Mouse (Mus musculus): ENCODE data around the gene Celf6. TPM values are rescaled to one million over a fixed set of nuclear protein-coding genes. Genes with fewer than 3 reads are reported as not detected.

The Celf6 gene
- 10 to 100 TPM; 29.7 to 33.2 TPM for total RNA-seq (2021)
- long read RNA-seq, transcript Celf6-201 (12 exons, 2,765 nt), result major isoform, 21 of 40 reads
- long read RNA-seq, partial matches to known transcripts, result 1 of 40 reads
- long read RNA-seq, other reads (novel, unspliced or antisense), result 17 of 40 reads

DNA sequence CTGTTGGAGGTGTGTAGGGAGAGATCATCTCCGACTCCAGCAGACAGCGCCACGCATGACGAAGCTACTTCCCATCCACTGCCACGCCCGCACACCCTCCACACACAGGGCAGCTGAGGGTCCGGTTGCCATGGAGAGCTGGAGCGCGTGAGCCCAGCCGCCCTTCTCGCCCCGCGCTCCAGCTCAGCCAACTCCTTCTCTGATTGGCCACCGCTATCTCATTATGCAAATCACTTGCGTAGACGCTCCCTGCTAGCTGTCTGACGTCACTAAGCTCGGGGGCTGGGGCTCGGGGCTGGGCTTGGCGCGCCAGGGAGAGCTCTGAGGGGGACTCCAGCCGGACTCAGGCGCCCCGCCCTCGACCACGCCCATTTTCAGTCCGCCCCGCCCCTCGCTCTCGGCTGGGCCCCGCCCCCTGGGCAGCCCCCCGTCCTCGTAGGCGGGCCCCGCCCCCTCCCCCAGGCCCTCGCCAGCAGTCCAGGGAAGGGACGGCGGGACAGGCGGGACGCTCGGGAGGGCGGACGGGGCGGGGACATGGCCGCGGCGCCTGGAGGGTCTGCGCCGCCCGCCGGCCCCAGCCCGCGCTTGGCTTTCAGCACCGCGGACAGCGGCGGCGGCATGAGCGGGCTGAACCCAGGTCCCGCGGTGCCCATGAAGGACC, at the start of gene Celf6:
Gene Celf6, plus strand, starts transcription at position 74 of the 661 bp plus-strand sequence.
- DNase-seq (ENCODE audit: low spot score in 2 of 2), result peak; percentile 92 to 93

DNA sequence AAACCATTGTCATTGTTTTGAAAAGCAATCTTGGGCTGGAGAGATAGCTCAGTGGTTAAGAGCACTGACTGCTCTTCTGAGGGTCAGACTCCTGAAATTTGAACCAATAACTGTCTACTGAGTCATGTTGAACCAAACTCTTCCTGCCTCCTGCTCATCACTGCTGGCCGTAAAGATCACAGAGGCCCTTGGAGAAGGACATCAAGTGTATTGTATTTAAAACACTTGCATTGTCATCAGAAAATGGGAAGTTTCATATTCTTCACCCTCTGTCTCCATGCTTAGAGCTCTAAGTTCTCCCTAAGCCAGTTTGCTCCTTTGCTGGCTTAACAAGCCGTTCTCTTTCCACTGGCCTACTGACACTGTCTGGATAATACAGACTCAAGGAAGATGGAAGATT, 49.4 kb upstream of the Celf6 start:
- DNase-seq (ENCODE audit: low spot score in 2 of 2), result no peak

- DNase-seq (ENCODE audit: low spot score in 2 of 2), result no peak
These were observed 46.1 kb upstream of the Celf6 start for GRCm38 (mm10) chr9:59531645-59532044.

DNA sequence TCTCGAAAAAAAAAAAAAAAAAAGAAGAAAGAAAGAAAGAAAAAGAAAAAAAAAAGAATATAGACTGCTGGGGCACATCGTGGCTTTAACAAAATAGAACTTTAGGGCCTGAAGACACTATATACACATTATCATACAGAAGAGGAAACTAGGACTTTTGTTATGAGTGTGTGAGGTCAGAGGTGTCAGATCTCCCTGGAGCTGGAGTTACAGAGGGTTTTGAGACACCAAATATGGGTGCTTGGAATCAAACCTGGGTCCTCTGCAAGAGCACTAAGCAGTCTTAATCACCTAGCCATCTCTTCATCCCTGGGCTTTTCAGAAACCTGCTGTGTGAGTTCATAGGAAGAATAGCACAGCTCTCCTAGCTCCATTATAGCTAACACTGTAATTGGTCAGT, 44.3 kb upstream of the Celf6 start:
- no peak for DNase-seq (ENCODE audit: low spot score in 2 of 2)

DNA sequence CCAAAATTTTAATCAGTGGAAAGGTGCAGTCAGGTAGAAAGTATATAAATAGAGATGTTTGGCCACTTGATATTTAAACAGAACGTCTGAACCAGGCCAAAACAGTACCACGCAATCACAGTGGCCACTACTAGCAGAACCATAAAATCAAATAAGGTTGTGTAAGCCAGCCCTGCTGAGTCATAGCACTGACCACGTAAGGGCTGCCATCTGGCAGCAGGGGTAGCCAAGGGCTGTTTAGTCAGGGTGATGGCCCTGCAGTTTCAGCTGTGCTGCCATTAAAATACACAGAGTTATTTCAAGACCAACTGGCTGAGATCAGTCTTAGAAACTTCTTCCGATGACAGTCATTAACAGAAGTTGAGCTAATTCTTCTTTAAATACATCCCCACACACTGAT, 43.8 kb upstream of the Celf6 start:
- DNase-seq (ENCODE audit: low spot score in 2 of 2), result no peak

GRCm38 (mm10) chr9:59537651-59538050, 40.1 kb upstream of the Celf6 start:
- no peak for DNase-seq (ENCODE audit: low spot score in 2 of 2)

- DNase-seq (ENCODE audit: low spot score in 2 of 2), result peak; percentile 78 to 83
These were observed 38.1 kb upstream of the Celf6 start, which contains the start of the genes Hexa and Tmem202 for GRCm38 (mm10) chr9:59539441-59540137. Gene Hexa (plus strand): TSS chr9:59539540. Gene Tmem202 (minus strand): TSS chr9:59539847.

DNA sequence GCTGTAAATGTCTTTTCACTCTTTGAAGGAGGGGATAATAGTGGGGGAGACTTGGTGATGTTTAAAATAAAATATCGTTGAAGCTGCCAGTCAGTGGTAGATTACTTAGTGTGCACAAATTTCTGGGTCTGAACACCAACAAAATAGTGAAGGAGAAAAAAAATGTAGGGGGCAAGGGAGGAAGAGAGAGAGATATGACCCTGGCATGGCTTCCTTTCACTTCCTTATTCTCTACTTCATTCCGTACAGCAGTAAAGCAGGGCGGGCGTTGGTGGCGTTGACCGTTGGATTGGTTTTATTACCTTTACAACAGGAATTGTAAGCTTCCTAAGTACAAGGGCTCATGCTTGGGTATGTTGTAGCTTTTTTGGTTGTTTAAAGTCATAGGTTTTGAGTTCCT, 36.1 kb upstream of the Celf6 start:
- DNase-seq (ENCODE audit: low spot score in 2 of 2), result no peak

DNA sequence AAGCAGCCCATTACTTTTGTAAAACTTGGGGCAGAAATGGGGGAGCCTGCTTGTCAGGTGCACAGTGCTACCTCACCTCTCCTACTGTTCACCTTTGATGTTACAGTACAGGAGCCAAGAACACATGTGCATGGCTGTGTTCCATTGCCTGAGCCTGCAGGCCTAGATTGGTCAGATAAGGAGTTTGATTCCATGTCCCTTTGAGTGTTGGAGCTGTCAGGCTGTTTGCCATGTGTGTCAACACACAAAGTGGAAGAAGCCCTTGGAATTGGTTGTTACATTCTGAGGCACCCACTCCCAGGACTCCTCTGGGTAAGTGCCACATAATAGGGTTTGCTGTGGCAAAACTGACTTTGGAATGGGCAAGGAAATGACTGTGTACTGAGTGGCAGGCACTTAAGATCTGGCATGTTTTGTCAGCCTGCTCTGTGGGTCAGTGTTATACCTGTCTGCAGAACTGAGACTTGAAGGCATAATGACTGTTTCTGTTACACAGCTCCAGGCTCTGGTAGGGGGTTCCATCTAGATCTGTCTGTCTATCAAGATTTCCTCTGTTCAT, 34.9 kb upstream of the Celf6 start:
- DNase-seq (ENCODE audit: low spot score in 2 of 2), result no peak

GRCm38 (mm10) chr9:59544739-59545138, 33.0 kb upstream of the Celf6 start:
- no peak for DNase-seq (ENCODE audit: low spot score in 2 of 2)

DNA sequence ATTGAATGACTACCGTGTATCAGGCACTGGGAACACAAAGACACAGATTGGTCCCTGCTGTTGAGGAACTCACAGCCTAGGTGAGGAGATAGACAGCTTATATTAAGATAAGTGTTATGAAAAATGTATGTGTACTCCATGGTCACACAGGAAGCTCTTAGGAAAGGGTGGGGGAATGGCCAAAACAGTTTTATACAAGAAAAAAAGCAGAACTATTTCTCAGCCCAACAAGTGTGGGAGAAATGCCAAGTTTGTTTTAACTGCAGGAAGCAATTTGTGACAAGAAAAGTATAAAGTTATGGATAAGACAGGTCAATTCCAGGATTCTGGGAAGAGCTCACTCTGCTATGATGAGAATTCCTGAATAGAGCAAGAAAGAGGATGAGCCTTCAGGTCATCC, 29.8 kb upstream of the Celf6 start:
- DNase-seq (ENCODE audit: low spot score in 2 of 2), result no peak

DNA sequence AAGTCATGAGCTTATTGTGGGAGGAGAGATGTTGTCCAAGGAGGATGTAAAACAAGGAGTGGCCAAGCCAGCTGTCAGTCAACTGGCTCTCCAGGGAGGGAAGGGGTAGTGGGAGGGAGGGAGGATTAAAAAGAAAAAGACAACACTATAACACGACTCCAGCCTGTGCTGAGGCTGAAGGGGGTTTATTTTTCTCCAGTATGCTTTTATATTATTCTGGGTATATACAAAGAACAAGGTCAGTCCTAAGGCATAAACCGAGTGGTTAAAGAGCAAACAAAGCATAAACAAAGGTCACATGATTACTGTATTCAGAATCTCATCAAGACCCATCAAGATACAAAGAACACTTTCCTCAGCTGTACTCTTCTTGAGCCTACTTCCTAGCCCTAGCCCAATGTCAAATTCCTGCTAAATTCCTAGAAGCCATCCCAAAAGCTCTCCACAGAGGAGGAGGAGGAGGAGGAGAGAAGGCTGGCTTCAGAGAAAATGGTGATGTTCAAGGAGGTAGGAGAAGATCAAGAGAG, 28.7 kb upstream of the Celf6 start:
- DNase-seq (ENCODE audit: low spot score in 2 of 2), result no peak

GRCm38 (mm10) chr9:59550077-59550476, 27.6 kb upstream of the Celf6 start:
- peak; percentile 30 to 41 for DNase-seq (ENCODE audit: low spot score in 2 of 2)

DNA sequence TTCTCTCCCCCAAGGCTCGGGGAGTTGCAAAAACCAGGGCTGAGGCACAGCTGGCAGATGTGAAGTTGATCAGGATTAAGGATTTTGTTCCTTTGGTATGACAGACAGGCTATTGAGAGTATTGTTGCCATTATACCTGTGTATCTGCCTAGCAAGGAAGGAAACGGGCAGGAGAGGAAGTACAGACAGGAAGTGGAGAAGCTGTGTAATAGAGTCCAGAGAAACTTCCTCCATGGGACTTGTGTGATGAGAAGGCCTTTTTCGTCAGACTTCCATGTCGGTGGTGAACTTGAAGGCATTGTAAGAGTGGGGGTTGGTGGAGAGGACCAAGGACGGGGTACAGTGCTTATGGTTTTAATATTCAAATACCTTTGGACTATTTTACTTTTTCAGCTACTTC, 26.7 kb upstream of the Celf6 start:
- no peak for DNase-seq (ENCODE audit: low spot score in 2 of 2)

GRCm38 (mm10) chr9:59551620-59552031, 26.1 kb upstream of the Celf6 start:
- peak in 1 of 2 experiments; percentile 53 for DNase-seq (ENCODE audit: low spot score in 2 of 2)

DNA sequence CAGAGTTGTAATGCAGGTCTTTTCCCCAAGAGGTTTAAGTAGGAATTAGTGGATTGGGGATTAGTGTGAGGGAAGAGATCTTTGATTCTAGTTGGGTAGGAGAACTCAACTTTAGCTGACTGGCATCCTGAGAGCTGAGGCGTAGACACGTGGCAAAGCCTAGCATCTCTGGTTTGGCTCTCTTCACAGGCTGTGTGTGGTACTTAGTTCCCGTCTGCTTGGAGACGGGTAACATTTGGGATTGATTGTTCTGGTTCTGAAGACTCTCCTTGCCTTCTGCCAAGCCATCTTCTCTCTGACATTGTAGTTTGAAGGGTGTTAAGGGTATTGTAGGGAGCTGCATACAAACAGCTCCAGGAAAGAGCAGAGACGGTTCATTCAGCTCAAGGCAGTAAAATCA, 25.1 kb upstream of the Celf6 start:
- peak; percentile 43 to 63 for DNase-seq (ENCODE audit: low spot score in 2 of 2)

GRCm38 (mm10) chr9:59553719-59554118, 24.0 kb upstream of the Celf6 start:
- DNase-seq (ENCODE audit: low spot score in 2 of 2), result no peak

GRCm38 (mm10) chr9:59565600-59565999, 12.1 kb upstream of the Celf6 start:
- peak; percentile 49 to 79 for DNase-seq (ENCODE audit: low spot score in 2 of 2)

- peak; percentile 49 to 76 for DNase-seq (ENCODE audit: low spot score in 2 of 2)
These were observed 10.6 kb upstream of the Celf6 start for GRCm38 (mm10) chr9:59567111-59567510.

GRCm38 (mm10) chr9:59571852-59572251, 5.9 kb upstream of the Celf6 start:
- DNase-seq (ENCODE audit: low spot score in 2 of 2), result no peak

DNA sequence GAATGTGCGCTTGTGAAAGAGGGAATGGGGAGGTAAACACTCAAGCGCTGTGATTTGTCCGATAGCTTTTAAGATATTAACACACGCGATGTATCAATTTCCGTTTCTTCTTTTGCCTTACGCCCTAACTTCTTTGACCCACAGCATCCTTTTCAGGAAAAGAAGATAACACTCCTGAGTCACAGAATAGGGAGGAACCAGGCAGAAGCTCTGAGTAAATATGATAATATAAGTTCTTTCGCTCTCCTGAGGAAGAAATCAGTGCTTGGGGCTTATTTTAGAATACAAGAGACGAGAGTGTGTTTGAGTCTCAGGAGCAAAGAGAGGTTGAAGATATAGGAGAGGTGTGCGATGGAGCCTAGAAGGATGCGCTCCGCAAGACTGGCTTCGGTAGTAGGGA, 316 bp upstream of the Celf6 start:
- DNase-seq (ENCODE audit: low spot score in 2 of 2), result no peak

DNA sequence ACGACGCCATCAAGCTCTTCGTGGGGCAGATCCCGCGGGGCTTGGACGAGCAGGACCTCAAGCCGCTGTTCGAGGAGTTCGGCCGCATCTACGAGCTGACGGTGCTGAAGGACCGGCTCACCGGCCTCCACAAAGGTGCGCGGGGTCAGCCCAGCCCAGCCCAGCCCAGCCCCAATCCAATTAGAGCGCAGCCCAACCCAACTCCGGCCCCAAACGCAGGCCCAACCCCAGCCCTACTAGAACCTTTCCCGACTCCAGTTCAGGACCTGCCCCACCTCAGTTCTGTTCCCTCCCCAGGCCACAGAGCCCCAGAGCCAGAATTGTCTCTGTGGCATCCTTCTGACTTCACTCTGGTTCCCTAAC, 769 bp downstream of the Celf6 start:
- no peak for DNase-seq (ENCODE audit: low spot score in 2 of 2)
